Mouse (Mus musculus) right cerebral cortex, postnatal 36 days (tissue): ENCODE measurements around the gene Kcnd3.

Source experiments
- DNase-seq, 2 experiments: peaks; one replicate each; pipeline ENCODE4 v3.0.0; 2022; ENCODE audit warnings: low spot score in 2 of 2, mixed read lengths in 1 of 2

Kcnd3 gene

DNA sequence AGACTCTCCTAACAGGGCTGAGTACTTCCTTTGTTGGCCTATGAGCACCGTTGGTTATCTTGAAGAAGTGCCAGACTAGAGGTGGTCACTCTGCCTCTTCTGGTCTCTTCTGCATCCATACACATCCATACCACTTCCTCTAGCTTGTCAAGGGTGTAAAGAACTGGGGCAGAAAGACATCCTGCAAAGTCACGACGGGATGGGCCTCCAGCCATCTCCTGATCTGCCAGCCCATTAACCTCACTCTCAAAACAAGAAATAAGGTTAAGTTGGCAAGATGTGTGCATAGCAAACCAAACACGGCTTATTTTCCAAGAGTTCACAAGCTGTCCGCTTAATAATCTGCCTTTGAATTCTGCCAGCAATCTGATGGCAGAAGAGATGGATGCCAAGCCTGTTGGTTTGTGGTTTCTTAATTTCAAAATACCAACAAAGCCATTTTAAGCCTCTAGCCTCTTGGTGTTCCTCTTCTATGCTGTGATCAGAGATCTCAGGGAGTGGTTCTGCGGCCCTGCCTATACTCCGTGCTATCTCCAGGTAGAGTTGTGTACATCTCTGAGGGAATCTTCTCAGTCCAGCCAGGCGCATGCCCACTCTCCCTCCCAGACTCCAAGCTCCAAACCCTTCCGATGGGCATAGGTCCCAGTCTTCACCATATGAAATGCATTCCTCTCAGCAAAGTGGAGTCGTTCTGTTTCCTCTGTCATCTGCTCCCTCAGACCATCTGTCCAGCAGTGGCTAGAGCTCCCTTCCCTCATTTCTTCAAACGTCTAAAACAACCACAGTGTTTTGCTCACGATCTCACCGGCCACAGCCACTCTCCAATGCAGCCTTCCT lies 201.6 kb downstream of the Kcnd3 start:
- peak in 1 of 2 experiments; percentile 16 for DNase-seq

DNA sequence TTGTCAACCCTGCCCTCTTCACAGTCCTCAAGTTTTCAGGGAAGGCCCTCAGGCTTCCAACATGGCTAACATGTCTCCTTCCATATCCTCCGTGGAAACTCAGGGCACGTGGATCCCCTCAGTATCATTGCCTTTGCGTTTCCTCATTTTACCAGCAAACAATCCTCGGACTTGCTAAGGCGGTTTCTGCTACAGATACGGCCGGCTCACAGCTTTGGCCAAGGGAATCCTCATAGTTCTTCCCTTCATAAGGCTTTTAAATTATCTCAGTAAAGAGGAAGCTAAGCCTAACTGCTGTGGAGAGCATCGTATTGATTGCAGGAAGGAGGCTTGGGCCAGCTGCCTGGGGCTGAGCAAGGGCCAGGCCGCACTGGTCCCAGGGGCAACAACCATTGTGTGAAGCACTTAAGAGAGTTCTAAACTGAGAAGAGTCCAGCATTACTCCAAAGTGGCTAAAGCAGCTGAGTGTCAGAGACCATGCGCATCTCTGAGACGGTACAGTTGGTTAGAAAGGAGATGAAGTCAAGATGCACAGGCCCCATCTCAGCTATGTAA lies 203.0 kb downstream of the Kcnd3 start:
- DNase-seq = no peak

DNA sequence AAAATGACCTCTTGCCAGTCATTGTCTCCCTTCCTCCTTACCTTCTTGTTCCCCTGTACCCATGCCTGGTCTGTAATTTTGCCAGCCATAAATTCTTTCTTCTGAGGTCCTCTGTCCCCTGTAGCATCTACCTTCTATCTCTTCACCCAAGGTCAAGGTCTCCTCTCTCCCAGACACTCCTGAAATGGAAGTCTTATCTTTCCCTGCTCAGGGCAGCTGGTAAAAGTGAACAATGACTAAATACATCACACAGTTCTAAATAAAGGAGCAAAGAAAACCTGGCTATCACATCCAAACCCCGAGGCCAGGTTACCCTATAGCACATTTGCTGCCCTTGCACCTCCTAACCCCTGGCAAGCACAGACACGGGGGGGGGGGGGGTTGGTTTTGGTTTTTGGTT lies 208.4 kb downstream of the Kcnd3 start:
- no peak for DNase-seq

DNA sequence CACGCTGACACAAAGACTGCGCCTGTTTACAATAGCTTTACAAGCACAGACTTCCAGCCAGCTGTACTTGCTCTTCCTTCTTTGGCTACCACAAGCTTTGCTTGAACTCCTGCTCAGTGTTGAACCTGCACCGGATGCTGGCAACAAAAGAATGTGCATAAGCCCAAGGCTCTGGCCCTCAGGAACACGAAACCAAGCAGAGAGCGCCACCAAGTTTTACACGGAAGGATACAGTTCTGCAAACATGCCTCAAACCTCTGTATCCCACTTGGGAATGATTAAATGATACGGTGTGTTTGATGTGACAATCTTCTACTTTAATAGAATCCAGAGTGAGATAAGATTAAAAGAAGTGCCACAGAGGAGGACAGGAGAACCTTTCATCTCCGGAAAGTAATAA lies 210.9 kb downstream of the Kcnd3 start:
- DNase-seq = no peak

DNA sequence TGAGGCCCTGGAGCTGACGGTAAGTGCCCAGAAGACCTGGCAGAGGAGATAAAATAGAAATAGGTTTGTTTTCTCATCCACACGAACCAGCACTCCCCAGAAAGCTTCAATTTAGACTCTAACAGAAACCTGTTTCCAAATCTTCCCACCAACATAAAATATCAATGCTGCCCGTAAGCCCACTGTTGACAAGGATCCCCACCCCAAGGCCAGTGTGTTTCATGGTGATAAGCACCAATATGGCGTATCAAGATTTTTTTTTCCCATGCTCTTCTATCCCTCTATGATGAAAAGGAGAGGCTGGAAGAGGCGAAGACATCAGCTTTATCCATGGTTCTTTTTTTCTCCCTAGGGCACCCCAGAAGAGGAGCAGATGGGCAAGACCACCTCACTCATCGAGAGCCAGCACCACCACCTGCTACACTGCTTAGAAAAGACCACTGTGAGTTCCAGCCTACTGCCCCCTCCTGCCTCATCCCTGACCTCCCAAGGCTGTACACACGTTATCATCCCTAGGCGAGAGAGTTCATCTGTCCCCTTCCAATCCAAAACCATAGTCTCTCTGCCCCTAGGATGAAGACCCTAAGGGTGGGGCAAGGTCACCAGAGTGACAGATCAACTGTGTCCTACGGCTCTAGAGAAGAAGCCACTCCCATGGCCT lies 213.1 kb downstream of the Kcnd3 start:
- DNase-seq = no peak

DNA sequence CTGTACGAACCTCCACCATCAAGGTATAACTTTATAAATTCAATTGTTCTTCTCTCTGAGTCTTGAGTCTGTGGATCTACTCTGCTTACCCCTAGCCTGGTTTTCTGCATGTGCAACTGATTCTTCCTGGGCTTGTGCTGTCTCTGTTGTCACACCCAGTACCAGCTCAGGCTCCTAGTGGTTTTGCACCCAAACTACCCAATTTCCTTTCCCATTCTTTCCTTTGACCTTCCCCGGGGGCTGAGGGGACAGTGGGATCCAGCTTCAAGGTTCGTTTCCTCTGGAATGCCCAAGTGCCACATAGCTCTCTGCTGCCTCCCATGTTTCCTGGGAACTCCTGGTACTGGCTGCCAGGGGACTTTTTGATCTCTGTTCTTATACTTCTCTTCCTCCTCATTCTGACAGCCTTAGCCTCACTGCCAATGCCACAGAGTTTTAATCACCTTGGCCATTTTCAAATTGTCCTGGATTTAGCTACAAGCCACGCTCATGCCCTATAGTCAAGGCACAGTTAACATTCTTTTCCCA lies 214.9 kb downstream of the Kcnd3 start:
- DNase-seq = no peak

DNA sequence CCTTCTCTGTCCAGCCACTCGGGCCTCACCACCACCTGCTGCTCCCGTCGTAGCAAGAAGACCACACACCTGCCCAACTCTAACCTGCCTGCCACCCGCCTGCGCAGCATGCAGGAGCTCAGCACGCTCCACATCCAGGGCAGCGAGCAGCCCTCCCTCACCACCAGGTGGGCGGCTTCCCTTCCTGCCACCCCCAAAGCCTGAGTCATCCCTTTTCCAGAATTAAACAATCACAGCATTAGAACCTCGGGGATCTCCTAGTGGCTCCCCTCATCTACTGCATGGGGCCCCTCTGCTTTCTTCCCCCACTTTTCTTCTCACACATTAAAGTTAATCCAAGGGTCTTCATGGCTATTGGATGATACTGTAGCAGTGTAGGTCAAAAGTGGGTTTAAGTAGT lies 216.0 kb downstream of the Kcnd3 start:
- DNase-seq = peak; percentile 32 to 37

DNA sequence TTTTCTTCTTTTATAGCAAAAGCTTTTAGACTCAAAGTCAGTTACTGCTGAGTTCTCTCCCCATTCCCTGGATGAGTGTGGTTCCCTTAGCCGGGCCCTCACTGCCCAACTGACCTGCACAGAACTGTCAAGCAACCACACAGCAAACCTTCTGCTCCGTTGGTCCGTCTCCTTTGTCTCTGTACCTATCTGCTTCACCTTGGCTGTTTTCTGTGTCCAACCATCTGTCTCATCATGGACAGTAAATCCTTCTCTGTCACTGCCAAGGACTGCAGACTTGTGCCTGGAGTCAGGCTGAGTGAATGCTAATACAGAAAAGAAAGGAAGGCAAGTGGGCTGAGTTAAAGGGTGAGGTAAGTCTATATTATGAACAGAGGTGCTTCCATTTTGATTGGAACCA lies 217.6 kb downstream of the Kcnd3 start:
- no peak for DNase-seq

DNA sequence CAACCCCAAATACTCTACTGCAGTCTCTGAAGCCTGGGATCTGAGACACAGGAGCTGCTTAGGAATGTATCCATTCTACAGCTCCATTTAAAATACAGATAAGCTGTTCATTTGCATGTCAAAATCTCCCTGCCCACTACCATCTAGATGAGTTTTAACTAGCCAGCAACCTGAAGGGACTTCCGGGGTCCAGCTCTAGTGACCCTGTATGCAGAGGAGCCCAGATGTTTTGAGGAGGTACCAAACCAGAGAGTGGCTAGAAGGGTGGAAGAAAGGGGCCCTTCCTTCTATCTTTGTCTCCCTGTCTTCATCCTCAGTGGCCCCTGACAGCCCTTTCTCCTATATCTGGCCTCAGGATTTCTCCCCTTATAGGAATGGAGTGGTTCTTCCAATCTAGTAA lies 218.7 kb downstream of the Kcnd3 start:
- no peak for DNase-seq

DNA sequence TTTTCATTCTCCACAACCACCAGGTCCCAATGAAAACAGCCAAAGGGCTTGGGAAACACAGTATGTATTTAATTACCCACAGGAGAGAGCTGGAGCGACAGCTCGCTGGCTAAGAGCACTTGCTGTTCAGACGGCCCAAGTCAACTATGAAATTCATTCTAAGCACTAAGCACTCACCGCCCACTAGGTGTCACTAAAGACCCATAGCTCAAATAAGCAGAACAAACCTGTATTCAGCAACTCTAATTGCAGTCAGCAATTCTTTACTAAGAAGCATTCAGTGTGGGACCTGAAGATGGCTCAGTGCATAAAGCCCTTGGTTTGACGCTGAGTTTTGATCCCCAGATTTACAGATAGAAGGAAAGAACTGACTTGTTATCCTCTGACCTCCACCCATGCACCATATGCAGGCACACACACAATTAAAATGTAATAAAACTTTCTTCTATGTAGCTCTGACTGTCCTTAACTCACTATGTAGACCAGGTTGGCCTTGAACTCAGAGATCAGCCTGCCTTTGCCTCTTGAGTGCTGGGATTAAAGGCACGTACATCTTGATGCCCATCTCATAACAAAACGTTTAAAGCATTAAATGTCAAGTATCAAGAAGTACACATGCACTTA lies 222.6 kb downstream of the Kcnd3 start:
- DNase-seq = peak in 1 of 2 experiments; percentile 60

DNA sequence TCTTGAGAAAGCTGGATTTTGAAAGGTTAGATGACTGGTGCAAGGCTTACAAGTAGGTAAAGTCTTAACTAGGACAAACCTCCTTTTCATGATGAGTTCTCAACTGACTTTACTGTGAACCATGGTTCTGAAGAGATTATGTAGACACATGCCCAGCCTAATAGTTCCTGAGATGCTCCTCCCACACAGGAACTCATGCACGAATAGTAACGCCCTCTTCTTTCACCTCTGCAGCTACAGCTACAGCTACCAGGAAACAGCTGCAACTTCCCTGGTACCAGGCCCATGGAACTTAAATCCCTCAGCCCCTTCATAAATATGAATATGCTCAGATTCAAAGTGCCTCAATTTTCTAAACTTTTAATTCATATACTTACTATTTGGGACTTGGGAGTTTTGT lies 223.8 kb downstream of the Kcnd3 start:
- no peak for DNase-seq

DNA sequence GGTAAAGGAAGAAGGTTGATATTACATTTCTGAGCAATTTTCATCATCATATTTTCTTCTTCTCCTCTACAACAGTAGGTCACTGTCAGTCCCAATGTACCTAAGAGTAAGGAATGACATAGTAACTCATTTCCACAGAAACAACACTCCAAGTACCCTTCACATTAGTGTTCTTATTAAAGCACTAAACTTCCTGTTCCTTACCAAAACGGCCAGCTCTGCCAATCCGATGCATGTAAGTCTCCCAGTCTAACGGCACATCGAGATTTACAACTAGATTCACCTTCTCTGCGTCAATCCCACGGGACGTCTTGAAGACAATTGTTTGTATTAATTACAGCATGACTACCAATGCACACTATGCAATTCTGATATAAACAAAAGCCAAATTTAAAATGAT lies 228.2 kb downstream of the Kcnd3 start:
- DNase-seq = no peak

DNA sequence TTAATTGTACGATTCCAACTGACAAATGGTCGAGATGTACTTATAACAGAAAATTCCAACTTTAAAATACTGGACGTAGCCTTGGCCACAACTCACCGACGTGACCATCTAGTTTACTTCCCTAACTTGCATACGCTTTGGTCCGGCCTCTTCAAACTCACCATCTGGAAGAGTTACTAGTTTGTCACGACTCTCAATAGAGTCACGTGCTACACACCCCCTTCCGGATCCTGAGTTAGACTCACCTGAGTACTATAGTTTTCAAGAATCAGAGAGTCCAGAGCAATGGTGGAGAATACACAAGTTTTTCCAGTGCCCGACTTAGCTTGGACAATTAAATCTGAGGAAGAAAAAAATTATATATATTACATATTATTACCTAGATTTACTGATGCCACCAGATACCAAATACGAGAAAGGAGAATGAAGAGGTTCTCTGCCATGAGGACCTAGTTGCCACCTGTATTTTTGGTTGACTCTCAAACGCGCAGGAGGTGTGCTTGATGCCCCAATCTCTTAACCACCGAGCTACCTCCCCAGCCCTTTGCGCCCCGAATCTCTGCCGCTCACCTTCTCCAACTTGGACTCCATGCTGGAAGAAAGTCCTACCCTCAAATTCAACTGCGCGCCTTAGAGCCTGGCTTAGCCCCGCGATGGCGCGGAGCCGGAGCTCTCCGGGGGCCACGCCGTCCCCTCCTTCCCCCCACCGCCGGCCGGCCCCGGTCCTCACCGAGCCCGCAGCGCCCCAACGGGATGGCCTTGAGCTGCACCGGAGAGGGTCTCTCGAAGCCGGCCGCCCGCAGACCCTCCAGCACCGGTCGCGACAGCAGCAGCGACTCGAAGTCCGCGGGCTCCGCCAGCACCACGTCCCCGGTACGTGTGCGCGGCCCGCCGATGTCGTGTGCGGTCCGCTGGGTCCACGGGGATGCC lies 234.5 kb downstream of the Kcnd3 start:
- DNase-seq = no peak

DNA sequence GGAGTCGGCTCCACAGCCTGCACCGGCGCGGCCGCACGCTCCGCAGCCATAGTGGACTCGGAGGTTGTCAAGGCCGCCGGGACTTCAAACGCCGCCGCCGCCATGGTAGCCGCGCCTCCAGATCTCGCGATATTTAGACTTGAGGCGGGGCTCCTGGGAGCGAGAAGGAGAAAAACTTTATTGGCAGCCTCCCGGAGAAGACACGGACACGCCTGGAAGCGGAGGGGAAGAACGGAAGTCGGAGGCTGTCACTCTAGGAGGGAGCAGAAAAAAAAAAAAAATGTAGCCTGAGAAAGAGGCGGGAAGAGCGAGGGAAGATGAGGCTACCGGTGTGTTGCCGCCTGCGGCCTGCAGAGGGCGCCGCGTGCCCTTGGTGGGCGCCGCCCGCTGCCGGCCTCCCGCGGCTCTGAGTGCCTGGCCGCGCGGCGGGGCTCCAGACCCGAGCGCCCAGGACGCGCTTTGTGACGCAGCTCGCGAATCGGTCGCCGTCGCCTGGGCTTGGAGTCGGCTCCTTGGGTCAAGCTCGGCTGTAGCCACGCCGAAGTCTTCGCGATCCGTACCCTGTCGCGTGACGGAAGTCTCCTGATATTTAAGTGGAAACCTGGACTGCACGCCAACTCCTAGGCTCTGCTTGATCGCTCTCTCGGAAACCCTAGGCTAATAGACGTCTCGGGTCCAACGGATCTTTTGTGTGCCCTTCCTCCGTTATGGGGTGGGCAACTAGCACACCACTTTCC lies 235.4 kb downstream of the Kcnd3 start, which contains the start of gene Ddx20:
Ddx20 (minus strand) TSS at position 251 of the 737 bp plus-strand sequence.
- DNase-seq = peak; percentile 89 to 92

DNA sequence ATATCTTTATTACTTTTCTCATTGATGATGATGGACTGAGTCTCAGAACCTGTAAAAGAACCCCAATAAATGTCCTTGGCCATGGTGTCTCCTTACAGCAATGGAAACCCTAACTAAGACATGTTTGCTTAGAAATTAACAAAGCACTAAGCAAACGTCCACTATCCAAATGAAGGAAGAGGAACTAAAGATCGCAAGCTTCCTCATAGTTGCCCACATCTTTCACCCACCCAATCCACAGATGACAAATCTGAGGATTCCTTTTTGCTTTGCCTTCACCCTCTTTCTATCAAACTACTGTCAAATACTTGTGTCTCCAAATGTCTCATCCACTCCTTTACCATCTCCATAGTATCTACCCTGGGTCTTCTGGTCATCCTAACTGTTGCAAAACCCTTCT lies 236.4 kb downstream of the Kcnd3 start:
- DNase-seq = no peak

DNA sequence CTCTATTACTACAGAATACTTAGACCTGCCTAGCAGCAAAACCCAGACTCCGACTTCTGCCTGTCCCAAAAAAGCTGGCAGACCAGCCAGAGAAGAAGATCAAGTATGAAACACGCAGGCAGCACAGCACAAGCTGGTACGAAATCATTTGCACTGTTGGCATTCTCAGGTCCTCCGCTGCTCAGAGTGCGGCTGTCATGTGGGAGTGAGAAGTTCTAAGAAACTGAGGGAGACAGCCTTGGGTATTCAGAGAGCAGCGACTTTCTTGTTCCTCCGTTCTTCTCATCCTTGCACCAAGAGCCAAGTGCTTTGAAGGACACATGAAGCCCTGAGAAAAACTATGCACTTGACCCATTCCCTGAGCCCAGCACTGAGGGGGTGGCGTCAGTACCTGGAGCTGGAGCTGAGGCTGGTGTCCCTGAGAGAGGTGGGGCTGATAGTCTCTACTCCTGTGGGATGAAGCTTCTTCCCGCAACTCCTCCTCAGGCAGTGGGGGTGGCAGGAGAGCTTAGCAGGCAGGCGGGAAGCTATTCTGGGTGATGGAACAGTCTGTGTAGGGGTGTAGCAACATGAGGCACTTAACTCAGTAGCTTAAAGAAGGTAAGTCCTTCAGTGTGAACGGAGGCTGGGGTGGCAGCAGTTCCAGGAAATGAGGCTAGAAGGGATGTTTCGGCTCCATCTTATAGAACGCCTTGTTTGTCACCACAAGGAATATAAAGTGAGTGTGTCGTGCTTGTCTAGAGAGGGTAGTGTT lies 241.4 kb downstream of the Kcnd3 start:
- peak; percentile 84 to 94 for DNase-seq

DNA sequence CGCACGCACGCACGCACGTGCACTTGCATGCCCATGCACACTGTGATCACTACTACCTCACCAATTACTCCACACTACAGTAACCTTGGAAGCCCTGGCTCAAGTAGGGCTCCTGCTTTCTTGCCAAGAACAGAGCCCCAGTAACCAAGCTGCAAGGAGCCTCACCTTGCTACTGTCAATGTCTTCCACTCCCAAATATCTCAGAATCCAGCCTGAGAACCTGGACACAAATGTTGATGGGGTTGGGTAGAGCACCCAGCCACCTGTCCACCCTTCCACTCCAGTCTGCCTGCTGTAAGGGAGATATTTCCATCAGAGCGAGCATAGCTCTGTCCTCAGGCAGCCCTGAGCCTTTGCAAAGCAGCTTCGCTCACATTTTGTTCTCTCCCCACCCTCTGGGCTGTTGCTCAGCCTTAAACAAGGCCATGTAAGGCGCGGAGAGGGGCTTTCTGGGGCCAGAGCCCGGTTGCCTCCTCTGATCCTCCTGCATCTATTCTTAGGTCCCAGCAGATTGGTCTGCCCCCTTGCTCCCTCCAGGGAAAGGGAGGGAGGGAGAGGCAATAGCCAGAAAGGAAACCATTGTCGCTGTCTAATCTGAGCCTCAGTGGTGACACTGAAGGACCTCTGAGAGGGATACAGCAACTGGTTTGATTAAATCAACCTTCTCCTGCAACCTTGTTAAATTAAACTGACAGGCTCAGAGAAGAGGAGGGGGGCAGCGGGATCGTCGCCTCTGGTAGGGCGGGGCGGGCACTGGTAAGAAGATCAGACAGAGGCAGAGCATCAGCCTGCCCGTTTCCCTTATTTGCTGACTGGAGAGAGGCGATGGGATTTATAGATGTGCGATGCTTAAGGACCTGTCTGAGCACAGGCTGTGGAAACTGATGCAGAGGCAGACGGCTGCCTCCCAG lies 243.6 kb downstream of the Kcnd3 start:
- peak in 1 of 2 experiments; percentile 33 for DNase-seq

DNA sequence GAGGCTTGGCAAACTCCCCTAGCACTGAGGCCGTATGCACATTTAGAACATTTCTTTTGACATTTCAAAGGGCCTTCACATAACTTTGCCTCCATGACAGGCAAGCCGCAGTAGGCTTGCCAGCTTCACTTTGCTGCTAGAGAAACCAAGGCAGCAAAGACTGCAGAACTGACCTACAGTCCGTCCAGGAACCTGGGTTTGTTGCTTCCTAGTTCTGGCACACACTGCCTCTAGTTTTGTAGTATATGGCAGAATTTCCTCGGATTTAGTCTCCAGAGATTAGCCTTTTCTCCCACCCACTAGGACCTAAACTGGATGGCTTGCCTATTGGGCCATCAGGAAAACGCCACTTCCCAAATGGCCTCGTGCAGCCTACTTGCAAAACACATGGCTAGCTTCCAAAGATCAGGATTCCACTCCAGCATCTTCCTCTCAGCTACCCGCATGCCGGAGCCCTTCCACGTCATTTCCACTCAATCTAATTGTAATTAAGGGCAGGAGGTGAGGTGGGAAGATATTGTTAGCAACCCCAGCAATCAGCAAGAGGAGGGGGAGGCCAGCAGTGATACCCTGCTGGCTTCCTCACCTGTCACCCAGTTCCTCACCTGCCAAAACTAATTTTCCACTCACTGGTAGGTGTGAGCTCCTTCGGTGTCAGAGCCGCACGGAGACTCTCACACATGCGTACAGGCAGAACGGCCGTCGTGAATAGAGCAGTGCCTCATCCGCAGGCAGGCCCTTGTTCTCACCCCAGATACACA lies 244.4 kb downstream of the Kcnd3 start:
- no peak for DNase-seq
